Mouse (Mus musculus) stomach, postnatal 0 days (tissue): ENCODE results near the gene Hras.

Experiments used
- CTCF ChIP-seq: IDR thresholded peaks from 2 replicates; pipeline ENCODE4 v1.5.1; 2016; ENCODE audit warnings: antibody characterized with exemption, low read depth, mild to moderate bottlenecking, moderate library complexity
- EP300 ChIP-seq: optimal IDR thresholded peaks from 2 replicates; pipeline ENCODE3; 2016; ENCODE audit warnings: antibody characterized with exemption

DNA sequence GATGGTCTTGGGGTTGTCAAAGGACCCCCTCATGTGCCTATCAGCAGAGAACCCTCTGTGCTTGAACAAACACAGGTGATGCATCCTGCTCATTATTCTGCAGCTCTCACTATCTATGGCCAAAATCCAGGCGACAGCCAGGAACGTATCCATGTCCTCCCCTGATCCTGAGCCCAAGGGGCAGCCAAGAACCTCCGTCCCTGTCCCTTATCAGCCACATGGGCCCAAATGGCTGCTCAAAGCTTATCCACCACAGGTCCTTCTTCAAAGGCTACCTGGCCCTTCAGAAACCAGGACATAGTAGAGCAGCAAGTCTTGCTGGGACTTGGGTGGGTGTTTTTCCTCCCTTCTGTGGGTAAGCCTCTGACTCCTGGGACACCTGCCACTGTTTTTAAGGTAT is 5.6 kb downstream of the Hras start:
- no peak for TF ChIP-seq CTCF
- TF ChIP-seq EP300 = no peak
